Mouse (Mus musculus): ENCODE measurements around the gene Krt87. TPM values are rescaled to one million over a fixed set of nuclear protein-coding genes. Genes with fewer than 3 reads are reported as not detected.
A peak's percentile ranks its signal among the peaks of the same experiment; 100 is the strongest.

Gene Krt87
- total RNA-seq (2022), result under 1 TPM; 0.23 to 0.52 (median 0.35) TPM

- no peak for DNase-seq (ENCODE audit: low spot score in 2 of 2)
Observed at GRCm38 (mm10) chr15:101438555-101438954, at the start of gene Krt87. Gene Krt87 (minus strand): TSS chr15:101438804.

- no peak for DNase-seq (ENCODE audit: low spot score in 2 of 2)
Observed at GRCm38 (mm10) chr15:101485911-101486635, 47.5 kb upstream of the Krt87 start.

- no peak for DNase-seq (ENCODE audit: low spot score in 2 of 2)
Observed at GRCm38 (mm10) chr15:101484939-101485338, 46.3 kb upstream of the Krt87 start.

- no peak for DNase-seq (ENCODE audit: low spot score in 2 of 2)
Observed at GRCm38 (mm10) chr15:101483646-101484045, 45.0 kb upstream of the Krt87 start.

GRCm38 (mm10) chr15:101482056-101482455 lies 43.5 kb upstream of the Krt87 start:
- no peak for DNase-seq (ENCODE audit: low spot score in 2 of 2)

GRCm38 (mm10) chr15:101479666-101480060 lies 41.1 kb upstream of the Krt87 start:
- no peak for DNase-seq (ENCODE audit: low spot score in 2 of 2)

GRCm38 (mm10) chr15:101479007-101479665 lies 40.5 kb upstream of the Krt87 start:
- peak; percentile 12 to 36 for DNase-seq (ENCODE audit: low spot score in 2 of 2)

GRCm38 (mm10) chr15:101472952-101473528 lies 34.4 kb upstream of the Krt87 start, which contains the start of gene Krt86:
Gene Krt86 (plus strand): TSS chr15:101473478.
- DNase-seq (ENCODE audit: low spot score in 2 of 2), result no peak

GRCm38 (mm10) chr15:101469093-101469492 lies 30.5 kb upstream of the Krt87 start:
- DNase-seq (ENCODE audit: low spot score in 2 of 2), result no peak

- no peak for DNase-seq (ENCODE audit: low spot score in 2 of 2)
Observed at GRCm38 (mm10) chr15:101463651-101464050, 25.0 kb upstream of the Krt87 start, which contains the start of gene Krt81. Gene Krt81 (minus strand): TSS chr15:101463751.

GRCm38 (mm10) chr15:101459283-101459682 lies 20.7 kb upstream of the Krt87 start:
- no peak for DNase-seq (ENCODE audit: low spot score in 2 of 2)

- DNase-seq (ENCODE audit: low spot score in 2 of 2), result no peak
Observed at GRCm38 (mm10) chr15:101458361-101458930, 19.8 kb upstream of the Krt87 start.

GRCm38 (mm10) chr15:101455891-101456290 lies 17.3 kb upstream of the Krt87 start:
- no peak for DNase-seq (ENCODE audit: low spot score in 2 of 2)

GRCm38 (mm10) chr15:101455292-101455691 lies 16.7 kb upstream of the Krt87 start:
- DNase-seq (ENCODE audit: low spot score in 2 of 2), result no peak

GRCm38 (mm10) chr15:101454774-101455173 lies 16.2 kb upstream of the Krt87 start:
- DNase-seq (ENCODE audit: low spot score in 2 of 2), result no peak

GRCm38 (mm10) chr15:101453093-101453736 lies 14.6 kb upstream of the Krt87 start:
- peak; percentile 60 to 77 for DNase-seq (ENCODE audit: low spot score in 2 of 2)

- DNase-seq (ENCODE audit: low spot score in 2 of 2), result no peak
Observed at GRCm38 (mm10) chr15:101447444-101447843, 8.8 kb upstream of the Krt87 start, which contains the start of gene Krt88. Gene Krt88 (plus strand): TSS chr15:101447744.

GRCm38 (mm10) chr15:101446572-101446971 lies 8.0 kb upstream of the Krt87 start:
- DNase-seq (ENCODE audit: low spot score in 2 of 2), result no peak

GRCm38 (mm10) chr15:101440837-101441236 lies 2.2 kb upstream of the Krt87 start:
- peak in 1 of 2 experiments; percentile 27 for DNase-seq (ENCODE audit: low spot score in 2 of 2)

- no peak for DNase-seq (ENCODE audit: low spot score in 2 of 2)
Observed at GRCm38 (mm10) chr15:101436611-101437010, 2.0 kb downstream of the Krt87 start.

- DNase-seq (ENCODE audit: low spot score in 2 of 2), result no peak
Observed at GRCm38 (mm10) chr15:101424914-101425313, 13.7 kb downstream of the Krt87 start.

All from layer of hippocampus, adult 8-10 months (tissue).